Mouse (Mus musculus): ENCODE measurements at regions not wholly inside any gene's neighbourhood (a gene's known extent, or its start where the extent isn't known, plus 50 kb on each side); places are given as distances from the start of the nearest gene placed in this dataset.
"Not testable (repeated sequence)": the region's sequence is repeated elsewhere in the genome, so short reads cannot be mapped to it uniquely, and the experiment has no call there.

GRCm38 (mm10) chr3:6049472-6050045 lies 299.0 kb downstream of the Gm8797 start:
- Histone ChIP-seq H3K9me3 (replicated peaks) (no peaks in the 10 kb centered on the region), H3K36me3 (no peaks in the 10 kb centered on the region), H3K27ac (replicated peaks) (no peak overlapping the region), H3K4me3 (replicated peaks) (no peak overlapping the region), H3K4me2 (no peak overlapping the region), H3K27me3 (replicated peaks) (no peaks in the 10 kb centered on the region), H3K9ac (replicated peaks) (no peak overlapping the region), H3K4me1 (no peaks in the 10 kb centered on the region)
- WGBS = 92% methylated on average over 4 of the region's 4 CpGs
- no peak for ATAC-seq (ENCODE audit: low FRiP score)

- Histone ChIP-seq H3K9me3 (replicated peaks) (no peaks in the 10 kb centered on the region), H3K9ac (replicated peaks) (no peak overlapping the region), H3K27ac (replicated peaks) (no peak overlapping the region), H3K27me3 (replicated peaks) (no peaks in the 10 kb centered on the region), H3K4me1 (no peaks in the 10 kb centered on the region), H3K36me3 (no peaks in the 10 kb centered on the region), H3K4me2 (no peak overlapping the region), H3K4me3 (replicated peaks) (no peak overlapping the region)
- WGBS = 91% methylated on average over 2 of the region's 2 CpGs
- ATAC-seq (ENCODE audit: low FRiP score) = no peak
Measured at GRCm38 (mm10) chr3:6051901-6052300, 301.3 kb downstream of the Gm8797 start.

- no peak for ATAC-seq (ENCODE audit: low FRiP score)
- no peaks in the 10 kb centered on the region for H3K9me3 ChIP-seq (replicated peaks)
- no peak overlapping the region for H3K4me3 ChIP-seq (replicated peaks)
- WGBS = 34% methylated on average over 1 of the region's 1 CpGs
- H3K4me1 ChIP-seq = no peaks in the 10 kb centered on the region
- H3K4me2 ChIP-seq = no peak overlapping the region
- no peak overlapping the region for H3K27ac ChIP-seq (replicated peaks)
- no peaks in the 10 kb centered on the region for H3K27me3 ChIP-seq (replicated peaks)
- H3K9ac ChIP-seq (replicated peaks) = no peak overlapping the region
- H3K36me3 ChIP-seq = no peaks in the 10 kb centered on the region
Measured at GRCm38 (mm10) chr3:6083855-6084254, 333.2 kb downstream of the Gm8797 start.

- no peaks in the 10 kb centered on the region for H3K27me3 ChIP-seq (replicated peaks)
- no peak overlapping the region for H3K4me2 ChIP-seq
- ATAC-seq (ENCODE audit: low FRiP score) = no peak
- no peak overlapping the region for H3K27ac ChIP-seq (replicated peaks)
- H3K9me3 ChIP-seq (replicated peaks) = no peaks in the 10 kb centered on the region
- H3K4me3 ChIP-seq (replicated peaks) = no peak overlapping the region
- no peaks in the 10 kb centered on the region for H3K4me1 ChIP-seq
- 83% methylated on average over 9 of the region's 9 CpGs for WGBS
- no peak overlapping the region for H3K9ac ChIP-seq (replicated peaks)
- H3K36me3 ChIP-seq = no peaks in the 10 kb centered on the region
Measured at GRCm38 (mm10) chr3:6087267-6087666, 336.7 kb downstream of the Gm8797 start.

GRCm38 (mm10) chr3:6093931-6094330 lies 343.3 kb downstream of the Gm8797 start:
- Histone ChIP-seq H3K9ac (replicated peaks) (no peak overlapping the region), H3K27ac (replicated peaks) (no peak overlapping the region), H3K4me1 (no peaks in the 10 kb centered on the region), H3K4me2 (no peak overlapping the region), H3K36me3 (no peaks in the 10 kb centered on the region), H3K27me3 (replicated peaks) (no peaks in the 10 kb centered on the region), H3K4me3 (replicated peaks) (no peak overlapping the region), H3K9me3 (replicated peaks) (no peaks in the 10 kb centered on the region)
- WGBS = 85% methylated on average over 2 of the region's 2 CpGs
- ATAC-seq (ENCODE audit: low FRiP score) = no peak

- H3K36me3 ChIP-seq; H3K27me3 ChIP-seq (replicated peaks); H3K27ac ChIP-seq (replicated peaks); H3K9ac ChIP-seq (replicated peaks); H3K9me3 ChIP-seq (replicated peaks); H3K4me3 ChIP-seq (replicated peaks); H3K4me1 ChIP-seq; H3K4me2 ChIP-seq; ATAC-seq (ENCODE audit: low FRiP score): not testable (repeated sequence)
Measured at GRCm38 (mm10) chr3:6094410-6094809, 343.8 kb downstream of the Gm8797 start.

GRCm38 (mm10) chr3:6100863-6101262 lies 350.3 kb downstream of the Gm8797 start:
- 75% methylated on average over 4 of the region's 4 CpGs for WGBS
- H3K9ac ChIP-seq (replicated peaks) = no peak overlapping the region
- no peak for ATAC-seq (ENCODE audit: low FRiP score)
- H3K9me3 ChIP-seq (replicated peaks) = no peaks in the 10 kb centered on the region
- no peak overlapping the region for H3K27ac ChIP-seq (replicated peaks)
- H3K4me2 ChIP-seq = no peak overlapping the region
- no peak overlapping the region for H3K4me3 ChIP-seq (replicated peaks)
- no peaks in the 10 kb centered on the region for H3K36me3 ChIP-seq
- H3K27me3 ChIP-seq (replicated peaks) = no peaks in the 10 kb centered on the region
- no peaks in the 10 kb centered on the region for H3K4me1 ChIP-seq

- H3K4me1 ChIP-seq = no peaks in the 10 kb centered on the region
- no peaks in the 10 kb centered on the region for H3K36me3 ChIP-seq
- no peak overlapping the region for H3K4me2 ChIP-seq
- H3K27me3 ChIP-seq (replicated peaks) = no peaks in the 10 kb centered on the region
- H3K4me3 ChIP-seq (replicated peaks) = no peak overlapping the region
- no peak overlapping the region for H3K9ac ChIP-seq (replicated peaks)
- no peaks in the 10 kb centered on the region for H3K9me3 ChIP-seq (replicated peaks)
- 32% methylated on average over 1 of the region's 1 CpGs for WGBS
- no peak; the same call in 1 of the 2 replicates for ATAC-seq (ENCODE audit: low FRiP score)
- H3K27ac ChIP-seq (replicated peaks) = no peak overlapping the region
Measured at GRCm38 (mm10) chr3:6102866-6103265, 352.3 kb downstream of the Gm8797 start.

- Histone ChIP-seq H3K4me2 (no peak overlapping the region), H3K36me3 (no peaks in the 10 kb centered on the region), H3K4me1 (no peaks in the 10 kb centered on the region), H3K9me3 (replicated peaks) (no peaks in the 10 kb centered on the region), H3K4me3 (replicated peaks) (no peak overlapping the region), H3K27me3 (replicated peaks) (no peaks in the 10 kb centered on the region), H3K9ac (replicated peaks) (no peak overlapping the region), H3K27ac (replicated peaks) (no peak overlapping the region)
- peak; percentile 72; the same call in 1 of the 2 replicates for ATAC-seq (ENCODE audit: low FRiP score)
- 15% methylated on average over 2 of the region's 2 CpGs for WGBS
Measured at GRCm38 (mm10) chr3:6106659-6107058, 356.1 kb downstream of the Gm8797 start.

GRCm38 (mm10) chr3:6107377-6108155 lies 357.0 kb downstream of the Gm8797 start:
- Histone ChIP-seq H3K9me3 (replicated peaks) (no peaks in the 10 kb centered on the region), H3K27me3 (replicated peaks) (no peaks in the 10 kb centered on the region), H3K9ac (replicated peaks) (no peak overlapping the region), H3K36me3 (no peaks in the 10 kb centered on the region), H3K4me3 (replicated peaks) (no peak overlapping the region), H3K4me2 (no peak overlapping the region), H3K27ac (replicated peaks) (no peak overlapping the region), H3K4me1 (no peaks in the 10 kb centered on the region)
- no peak for ATAC-seq (ENCODE audit: low FRiP score)
- WGBS = 90% methylated on average over 8 of the region's 8 CpGs

GRCm38 (mm10) chr3:6118721-6119120 lies 368.1 kb downstream of the Gm8797 start:
- no peaks in the 10 kb centered on the region for H3K36me3 ChIP-seq
- 79% methylated on average over 1 of the region's 1 CpGs for WGBS
- no peak overlapping the region for H3K27ac ChIP-seq (replicated peaks)
- no peaks in the 10 kb centered on the region for H3K27me3 ChIP-seq (replicated peaks)
- ATAC-seq (ENCODE audit: low FRiP score) = no peak
- H3K4me1 ChIP-seq = no peaks in the 10 kb centered on the region
- H3K9me3 ChIP-seq (replicated peaks) = no peaks in the 10 kb centered on the region
- no peak overlapping the region for H3K9ac ChIP-seq (replicated peaks)
- H3K4me3 ChIP-seq (replicated peaks) = no peak overlapping the region
- H3K4me2 ChIP-seq = no peak overlapping the region

GRCm38 (mm10) chr3:6135754-6136153 lies 385.1 kb downstream of the Gm8797 start:
- not testable (repeated sequence) for H3K9ac ChIP-seq (replicated peaks); H3K27me3 ChIP-seq (replicated peaks); H3K36me3 ChIP-seq; H3K4me2 ChIP-seq; H3K9me3 ChIP-seq (replicated peaks); H3K27ac ChIP-seq (replicated peaks); H3K4me3 ChIP-seq (replicated peaks); H3K4me1 ChIP-seq; ATAC-seq (ENCODE audit: low FRiP score)
- whole genome bisulfite sequencing = 86% methylated on average over 9 of the region's 9 CpGs

Measured in neural tube, embryonic 15.5 days (tissue).